Mouse (Mus musculus) kidney, postnatal 0 days (tissue): ENCODE data around the gene Tas2r135. TPM values are rescaled to one million over a fixed set of nuclear protein-coding genes. Genes with fewer than 3 reads are reported as not detected.
A peak's percentile ranks its signal among the peaks of the same experiment; 100 is the strongest.

ENCODE experiments used
- ATAC-seq: fragments of 200-750 bp; cut with Nextera tagmentation; replicated peaks from 2 replicates; pipeline ENCODE4 v1.8.0; 2017; ENCODE audit warnings: low read depth, moderate number of reproducible peaks, moderate TSS enrichment, moderate library complexity; ENCODE audit not compliant: low FRiP score
- DNase-seq: peaks from one replicate; pipeline ENCODE4 v3.0.0-alpha.2; 2016; ENCODE audit warnings: low spot score
- H3K27ac ChIP-seq: fragments of 300-500 bp; sonication (generic); 2 replicates; pipeline ENCODE4 v1.5.1; 2014; ENCODE audit warnings: mild to moderate bottlenecking
- H3K27me3 ChIP-seq: fragments of 300-500 bp; sonication (generic); 2 replicates; pipeline ENCODE4 v1.6.1; 2014; ENCODE audit warnings: low read length, mixed read lengths; ENCODE audit not compliant: insufficient read depth
- H3K36me3 ChIP-seq: fragments of 300-500 bp; sonication (generic); 2 replicates; pipeline ENCODE4 v1.6.1; 2014; ENCODE audit warnings: low read length, mixed read lengths; ENCODE audit not compliant: insufficient read depth
- H3K4me1 ChIP-seq: fragments of 300-500 bp; sonication (generic); replicated peaks from 2 replicates; pipeline ENCODE4 v1.6.1; 2014; ENCODE audit warnings: antibody characterized with exemption, low read length, mixed read lengths; ENCODE audit not compliant: insufficient read depth
- H3K4me2 ChIP-seq: fragments of 300-500 bp; sonication (generic); 2 replicates; pipeline ENCODE4 v1.6.1; 2014; ENCODE audit warnings: mild to moderate bottlenecking, low read length, moderate library complexity, mixed read lengths
- H3K4me3 ChIP-seq: fragments of 300-500 bp; sonication (generic); replicated peaks from 2 replicates; pipeline ENCODE4 v1.5.1; 2014; ENCODE audit warnings: low read depth, low read length
- H3K9ac ChIP-seq: fragments of 300-500 bp; sonication (generic); 2 replicates; pipeline ENCODE4 v1.6.1; 2014; ENCODE audit warnings: low read depth, low read length
- H3K9me3 ChIP-seq: fragments of 300-500 bp; sonication (generic); replicated peaks from 2 replicates; pipeline ENCODE4 v1.6.1; 2016; ENCODE audit warnings: low read length, inconsistent platforms, mixed read lengths
- CTCF ChIP-seq: IDR thresholded peaks from 2 replicates; pipeline ENCODE4 v1.5.1; 2016; ENCODE audit warnings: antibody characterized with exemption, low read depth, mild to moderate bottlenecking, moderate library complexity
- WGBS: fragments of 180-500 bp; shearing (Covaris S2); extraction: QIAGEN DNeasy Blood & Tissue Kit; methylation state at CpG from one replicate; pipeline ENCODE4 v1.1.7; 2014; 5-methylcytosine and 5-hydroxymethylcytosine counted together
- polyA plus RNA-seq: library from polyadenylated mRNA; unstranded; fragments of >200 nt; fragmentation: Nextera tagmentation; extraction: Ambion mirVana; gene quantifications from 2 replicates; pipeline ENCODE4 v1.2.1, GENCODE M21; 2015

Tas2r135 gene
- polyA plus RNA-seq, 1 experiment from 2014 or later = not detected

- Histone ChIP-seq H3K27ac (no peak overlapping the region), H3K27me3 (no peaks in the 10 kb centered on the region), H3K4me1 (peaks cover 18% of the 10 kb centered on the region; the same call in 1 of the 2 replicates), H3K9me3 (no peaks in the 10 kb centered on the region), H3K36me3 (no peaks in the 10 kb centered on the region), H3K4me3 (no peak overlapping the region), H3K9ac (no peak overlapping the region), H3K4me2 (no peak overlapping the region)
- no peak for ATAC-seq
- TF ChIP-seq CTCF = no peak
- DNase-seq = no peak
- WGBS = 89% methylated on average over 5 of the region's 5 CpGs
These were observed 28.0 kb upstream of the Tas2r135 start for GRCm38 (mm10) chr6:42377280-42377679.

- DNase-seq (no peak), ATAC-seq (no peak)
- WGBS = 72% methylated on average over 3 of the region's 3 CpGs
- Histone ChIP-seq H3K27ac (no peak overlapping the region), H3K27me3 (no peaks in the 10 kb centered on the region), H3K4me1 (peaks cover 5% of the 10 kb centered on the region; the same call in 1 of the 2 replicates), H3K4me3 (no peak overlapping the region), H3K9me3 (no peaks in the 10 kb centered on the region), H3K9ac (no peak overlapping the region), H3K4me2 (no peak overlapping the region), H3K36me3 (no peaks in the 10 kb centered on the region)
- TF ChIP-seq CTCF = no peak
These were observed 25.7 kb upstream of the Tas2r135 start for GRCm38 (mm10) chr6:42379551-42379950.

- Histone ChIP-seq H3K9ac (no peak overlapping the region), H3K9me3 (no peaks in the 10 kb centered on the region), H3K4me1 (peaks cover 5% of the 10 kb centered on the region; the same call in 1 of the 2 replicates), H3K27me3 (no peaks in the 10 kb centered on the region), H3K36me3 (no peaks in the 10 kb centered on the region), H3K27ac (no peak overlapping the region), H3K4me2 (no peak overlapping the region), H3K4me3 (no peak overlapping the region)
- no peak for ATAC-seq
- 24% methylated on average over 8 of the region's 8 CpGs for WGBS
- DNase-seq = peak; percentile 72
- TF ChIP-seq CTCF = peak; percentile 86
These were observed 24.7 kb upstream of the Tas2r135 start for GRCm38 (mm10) chr6:42380416-42381144.

GRCm38 (mm10) chr6:42381221-42381620, 24.0 kb upstream of the Tas2r135 start:
- Histone ChIP-seq H3K9me3 (no peaks in the 10 kb centered on the region), H3K4me1 (peaks cover 5% of the 10 kb centered on the region; the same call in 1 of the 2 replicates), H3K27me3 (no peaks in the 10 kb centered on the region), H3K27ac (no peak overlapping the region; the same call in 1 of the 2 replicates), H3K36me3 (no peaks in the 10 kb centered on the region), H3K4me3 (no peak overlapping the region), H3K4me2 (no peak overlapping the region), H3K9ac (no peak overlapping the region)
- no peak for ATAC-seq
- WGBS = 68% methylated on average over 2 of the region's 2 CpGs
- TF ChIP-seq CTCF = no peak
- no peak for DNase-seq

- Histone ChIP-seq H3K27ac (peak overlapping the region; percentile 80), H3K9me3 (no peaks in the 10 kb centered on the region), H3K4me3 (no peak overlapping the region), H3K4me2 (peak overlapping the region; percentile 11; the same call in 1 of the 2 replicates), H3K27me3 (no peaks in the 10 kb centered on the region), H3K9ac (no peak overlapping the region), H3K4me1 (peaks cover 5% of the 10 kb centered on the region; the same call in 1 of the 2 replicates), H3K36me3 (no peaks in the 10 kb centered on the region)
- DNase-seq = peak; percentile 82
- 25% methylated on average over 9 of the region's 9 CpGs for WGBS
- peak; percentile 29; the same call in 1 of the 2 replicates for ATAC-seq
- no peak for TF ChIP-seq CTCF
These were observed 23.3 kb upstream of the Tas2r135 start for GRCm38 (mm10) chr6:42381916-42382381.

GRCm38 (mm10) chr6:42383360-42383759, 21.9 kb upstream of the Tas2r135 start:
- H3K4me3 ChIP-seq = no peak overlapping the region
- H3K4me2 ChIP-seq = no peak overlapping the region
- H3K36me3 ChIP-seq = no peaks in the 10 kb centered on the region
- H3K27ac ChIP-seq = no peak overlapping the region
- no peaks in the 10 kb centered on the region for H3K27me3 ChIP-seq
- H3K9ac ChIP-seq = no peak overlapping the region
- DNase-seq (no peak), ATAC-seq (no peak)
- peaks cover 5% of the 10 kb centered on the region; the same call in 1 of the 2 replicates for H3K4me1 ChIP-seq
- no peaks in the 10 kb centered on the region for H3K9me3 ChIP-seq
- TF ChIP-seq CTCF = no peak
- WGBS = 84% methylated on average over 5 of the region's 5 CpGs
